Mouse (Mus musculus) neural tube, embryonic 14.5 days (tissue): Measurements from ENCODE around the gene Cirbp. TPM values are rescaled to one million over a fixed set of nuclear protein-coding genes. Genes with fewer than 3 reads are reported as not detected.

Source experiments
- ATAC-seq: fragments of 200-750 bp; cut with Nextera tagmentation; 2 replicates; pipeline ENCODE4 v1.8.0; 2017; ENCODE audit warnings: low read depth, mild to moderate bottlenecking, moderate TSS enrichment, moderate library complexity
- H3K27ac ChIP-seq: fragments of 300-500 bp; sonication (generic); 2 replicates; pipeline ENCODE4 v1.5.1; 2014; ENCODE audit warnings: low read depth, mild to moderate bottlenecking, control low read depth, low read length, moderate library complexity, mixed read lengths
- H3K27me3 ChIP-seq: fragments of 300-500 bp; sonication (generic); 2 replicates; pipeline ENCODE4 v1.6.1; 2014; ENCODE audit warnings: low read length; ENCODE audit not compliant: control insufficient read depth, insufficient read depth
- H3K36me3 ChIP-seq: fragments of 300-500 bp; sonication (generic); 2 replicates; pipeline ENCODE4 v1.6.1; 2014; ENCODE audit warnings: low read length, mixed read lengths; ENCODE audit not compliant: control insufficient read depth, insufficient read depth
- H3K4me1 ChIP-seq: fragments of 300-500 bp; sonication (generic); 2 replicates; pipeline ENCODE4 v1.6.1; 2014; ENCODE audit warnings: low read length; ENCODE audit not compliant: control insufficient read depth, insufficient read depth
- H3K4me2 ChIP-seq: fragments of 300-500 bp; sonication (generic); 2 replicates; pipeline ENCODE4 v1.6.1; 2014; ENCODE audit warnings: mild to moderate bottlenecking, low read depth, low read length, control low read depth
- H3K4me3 ChIP-seq: fragments of 300-500 bp; sonication (generic); 2 replicates; pipeline ENCODE4 v1.5.1; 2014; ENCODE audit warnings: low read depth, low read length, control low read depth, mixed read lengths
- H3K9ac ChIP-seq: fragments of 300-500 bp; sonication (generic); replicated peaks from 2 replicates; pipeline ENCODE4 v1.6.1; 2014; ENCODE audit warnings: low read depth, mild to moderate bottlenecking, control low read depth, low read length, mixed read lengths
- H3K9me3 ChIP-seq: fragments of 300-500 bp; sonication (generic); 2 replicates; pipeline ENCODE4 v1.6.1; 2016; ENCODE audit warnings: low read length; ENCODE audit not compliant: control insufficient read depth
- WGBS: fragments of 180-500 bp; shearing (Covaris S2); extraction: QIAGEN DNeasy Blood & Tissue Kit; methylation state at CpG from one replicate; pipeline ENCODE4 v1.1.7; 2014; 5-methylcytosine and 5-hydroxymethylcytosine counted together
- polyA plus RNA-seq: library from polyadenylated mRNA; unstranded; fragments of >200 nt; fragmentation: Nextera tagmentation; extraction: Ambion mirVana; gene quantifications from 2 replicates; pipeline ENCODE4 v1.2.1, GENCODE M21; 2014

Cirbp gene
- polyA plus RNA-seq, 1 experiment from 2014 or later, result 286 TPM

GRCm38 (mm10) chr10:80147146-80147718 lies 18.6 kb upstream of the Cirbp start:
- peak overlapping the region; percentile 99 for H3K4me3 ChIP-seq

DNA sequence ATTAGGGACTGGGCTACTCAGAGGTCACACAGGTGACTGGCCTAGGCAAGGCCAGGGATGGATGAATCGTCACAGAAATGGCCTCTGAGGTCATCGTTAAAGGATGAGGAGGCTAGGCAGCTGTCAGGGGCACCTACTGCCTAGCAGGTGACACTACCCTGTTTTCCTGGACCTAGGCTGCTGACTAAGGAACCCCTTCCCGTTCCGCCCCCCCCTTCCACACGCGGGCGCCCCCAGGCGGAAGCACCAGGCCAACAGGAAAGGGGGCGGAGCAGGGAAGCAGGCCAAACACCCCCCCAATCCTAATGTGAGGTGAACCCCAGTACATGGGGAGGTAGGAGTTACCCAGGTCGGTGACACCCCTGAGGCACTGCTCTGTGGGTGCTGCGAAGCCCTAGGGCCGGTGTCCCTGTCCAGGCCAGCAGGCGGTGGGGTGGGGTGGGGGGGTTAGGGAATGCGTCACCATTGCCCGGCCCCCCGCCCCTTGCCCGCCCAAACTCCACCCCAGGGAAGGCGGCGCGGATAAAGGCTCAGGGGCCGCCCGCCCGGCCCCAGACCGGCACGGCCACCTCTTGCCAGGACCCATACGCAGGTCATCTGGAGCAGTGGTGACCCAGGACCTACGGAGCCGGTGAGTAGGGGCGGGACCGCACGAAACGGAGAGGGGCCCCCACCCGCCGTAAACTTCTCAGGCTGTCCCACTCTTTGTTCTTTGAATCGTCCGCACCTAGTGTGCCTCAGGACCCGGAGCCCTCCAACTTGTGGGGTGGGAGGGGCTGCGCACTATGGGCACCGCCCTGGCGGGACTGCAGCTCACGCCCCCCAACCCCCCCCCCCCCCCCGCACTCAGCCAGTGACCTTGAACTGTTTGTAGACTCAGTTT lies 17.8 kb upstream of the Cirbp start, which contains the start of gene Midn:
Gene Midn, plus strand, starts transcription at position 554 of the 883 bp plus-strand sequence.
- WGBS, result under 1% methylated on average over 39 of the region's 42 CpGs
- no peaks in the 10 kb centered on the region for H3K9me3 ChIP-seq
- ATAC-seq, result peak; percentile 15
- peaks cover 44% of the 10 kb centered on the region for H3K36me3 ChIP-seq
- peak within 1 kb of the TSS; percentile 98 for H3K4me2 ChIP-seq
- H3K4me1 ChIP-seq, result peaks cover 29% of the 10 kb centered on the region
- peak within 1 kb of the TSS; percentile 100 for H3K9ac ChIP-seq
- no peaks in the 10 kb centered on the region for H3K27me3 ChIP-seq
- peak within 1 kb of the TSS; percentile 99 for H3K4me3 ChIP-seq
- peak within 1 kb of the TSS; percentile 100 for H3K27ac ChIP-seq

More at GRCm38 (mm10) chr10:80147146-80147718, 18.6 kb upstream of the Cirbp start:
- Histone ChIP-seq H3K27ac (peak overlapping the region; percentile 100), H3K36me3 (peaks cover 37% of the 10 kb centered on the region; the same call in 1 of the 2 replicates), H3K9ac (peak overlapping the region; percentile 100), H3K4me1 (peaks cover 26% of the 10 kb centered on the region), H3K27me3 (no peaks in the 10 kb centered on the region), H3K4me2 (peak overlapping the region; percentile 98; the same call in 1 of the 2 replicates), H3K9me3 (no peaks in the 10 kb centered on the region)
- 77% methylated on average over 5 of the region's 5 CpGs for WGBS
- ATAC-seq, result no peak

DNA sequence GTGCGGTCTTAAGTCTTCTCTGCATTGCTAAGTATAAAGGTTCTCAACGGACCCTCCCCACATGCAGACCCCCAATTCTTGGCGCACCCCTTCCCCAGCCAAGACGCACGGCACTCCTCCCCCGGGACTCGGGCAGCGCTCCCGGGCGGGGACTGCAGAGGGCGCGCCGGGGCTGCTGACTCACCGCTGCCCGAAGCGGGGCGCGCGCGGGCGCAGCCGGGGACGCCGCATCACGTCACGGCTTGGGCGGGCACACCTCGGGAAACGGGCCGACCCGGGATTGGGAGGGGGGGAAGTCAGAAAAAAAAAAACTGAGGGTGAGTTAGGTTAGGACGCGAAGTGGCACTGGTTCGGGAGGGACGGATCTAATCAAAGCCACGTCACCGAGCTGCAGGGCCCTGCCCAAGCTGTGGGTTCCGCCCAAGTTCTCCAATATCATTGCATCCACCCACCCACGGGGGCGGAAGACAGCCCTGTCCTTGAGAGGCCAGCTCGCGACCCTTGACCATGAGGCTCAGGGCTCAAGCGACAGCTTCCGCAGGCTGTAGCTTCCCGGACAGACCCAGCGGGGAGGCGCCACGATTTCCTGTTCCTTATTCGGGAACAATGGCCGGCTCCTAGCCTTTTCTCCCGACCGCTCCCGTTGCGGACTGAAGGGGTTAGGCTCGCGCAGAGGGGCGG lies 17.0 kb upstream of the Cirbp start:
- Histone ChIP-seq H3K27ac (peak overlapping the region; percentile 100), H3K36me3 (peaks cover 48% of the 10 kb centered on the region)
- WGBS, result under 1% methylated on average over 56 of the region's 57 CpGs

GRCm38 (mm10) chr10:80149291-80150225 lies 16.2 kb upstream of the Cirbp start:
- peaks cover 48% of the 10 kb centered on the region for H3K36me3 ChIP-seq
- ATAC-seq, result peak; percentile 86
- peak overlapping the region; percentile 100 for H3K9ac ChIP-seq
- peak overlapping the region; percentile 100 for H3K27ac ChIP-seq
- under 1% methylated on average over 84 of the region's 88 CpGs for WGBS
- H3K4me2 ChIP-seq, result peak overlapping the region; percentile 98
- no peaks in the 10 kb centered on the region for H3K9me3 ChIP-seq
- no peaks in the 10 kb centered on the region for H3K27me3 ChIP-seq
- peak overlapping the region; percentile 99 for H3K4me3 ChIP-seq
- peaks cover 40% of the 10 kb centered on the region for H3K4me1 ChIP-seq

More for the DNA sequence above, 17.0 kb upstream of the Cirbp start:
- Histone ChIP-seq H3K4me1 (peaks cover 32% of the 10 kb centered on the region), H3K9ac (peak overlapping the region; percentile 100), H3K4me3 (peak overlapping the region; percentile 99), H3K4me2 (peak overlapping the region; percentile 98), H3K27me3 (no peaks in the 10 kb centered on the region), H3K9me3 (no peaks in the 10 kb centered on the region)
- peak; percentile 44 for ATAC-seq

DNA sequence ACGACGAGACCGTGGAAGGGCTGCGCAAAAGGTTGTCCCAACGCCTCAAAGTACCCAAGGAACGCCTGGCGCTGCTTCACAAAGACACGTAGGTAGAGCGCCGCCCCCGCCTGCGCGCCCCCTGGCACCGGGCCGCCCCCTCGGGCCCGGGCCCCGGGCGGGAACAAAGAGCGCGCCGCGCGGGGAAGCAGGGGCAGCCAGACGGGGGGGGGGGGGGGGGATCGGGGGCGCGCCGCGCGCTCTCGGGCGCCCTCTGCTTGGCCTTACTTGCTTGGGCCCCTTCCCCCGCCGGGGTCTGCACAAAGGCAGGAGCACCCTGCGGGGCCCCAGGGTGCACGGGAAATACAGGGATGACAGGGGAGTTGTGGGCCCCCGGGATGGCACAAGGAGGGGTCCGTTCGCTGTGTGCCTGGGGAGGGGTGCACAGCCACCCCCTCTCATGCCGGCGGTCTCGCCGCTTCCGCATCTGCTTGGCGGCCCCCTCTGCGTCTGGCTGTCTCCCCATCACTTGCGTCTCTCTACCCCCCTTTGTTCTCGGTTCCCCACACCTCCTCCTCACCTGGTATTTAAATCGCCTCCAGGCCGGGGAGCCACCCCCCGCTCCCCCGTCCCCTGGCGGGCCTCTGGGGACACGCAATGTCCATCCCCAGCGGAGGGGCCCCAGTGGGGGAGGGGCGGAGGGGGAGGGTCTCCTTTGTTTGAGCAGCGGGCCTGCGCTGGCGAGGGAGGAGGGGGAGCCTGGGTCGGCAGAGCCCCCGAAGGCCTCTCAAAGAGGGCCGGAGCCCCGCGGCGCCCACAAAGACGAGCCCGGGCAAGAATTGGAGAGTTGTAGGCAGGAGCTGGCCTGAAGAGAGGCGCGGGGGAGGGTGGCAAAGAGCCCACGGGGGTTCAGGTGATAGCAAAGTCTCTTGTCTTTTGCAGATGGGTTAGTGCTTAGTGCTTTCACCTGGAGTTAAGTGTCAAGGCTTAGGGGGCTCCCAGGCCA lies 15.3 kb upstream of the Cirbp start:
- Histone ChIP-seq H3K27ac (peak overlapping the region; percentile 100), H3K4me3 (peak overlapping the region; percentile 99), H3K9ac (peak overlapping the region; percentile 100), H3K4me1 (peaks cover 40% of the 10 kb centered on the region), H3K36me3 (peaks cover 49% of the 10 kb centered on the region), H3K9me3 (no peaks in the 10 kb centered on the region), H3K27me3 (no peaks in the 10 kb centered on the region), H3K4me2 (peak overlapping the region; percentile 98)
- ATAC-seq, result peak; percentile 2; the same call in 1 of the 2 replicates
- under 1% methylated on average over 54 of the region's 71 CpGs for WGBS

DNA sequence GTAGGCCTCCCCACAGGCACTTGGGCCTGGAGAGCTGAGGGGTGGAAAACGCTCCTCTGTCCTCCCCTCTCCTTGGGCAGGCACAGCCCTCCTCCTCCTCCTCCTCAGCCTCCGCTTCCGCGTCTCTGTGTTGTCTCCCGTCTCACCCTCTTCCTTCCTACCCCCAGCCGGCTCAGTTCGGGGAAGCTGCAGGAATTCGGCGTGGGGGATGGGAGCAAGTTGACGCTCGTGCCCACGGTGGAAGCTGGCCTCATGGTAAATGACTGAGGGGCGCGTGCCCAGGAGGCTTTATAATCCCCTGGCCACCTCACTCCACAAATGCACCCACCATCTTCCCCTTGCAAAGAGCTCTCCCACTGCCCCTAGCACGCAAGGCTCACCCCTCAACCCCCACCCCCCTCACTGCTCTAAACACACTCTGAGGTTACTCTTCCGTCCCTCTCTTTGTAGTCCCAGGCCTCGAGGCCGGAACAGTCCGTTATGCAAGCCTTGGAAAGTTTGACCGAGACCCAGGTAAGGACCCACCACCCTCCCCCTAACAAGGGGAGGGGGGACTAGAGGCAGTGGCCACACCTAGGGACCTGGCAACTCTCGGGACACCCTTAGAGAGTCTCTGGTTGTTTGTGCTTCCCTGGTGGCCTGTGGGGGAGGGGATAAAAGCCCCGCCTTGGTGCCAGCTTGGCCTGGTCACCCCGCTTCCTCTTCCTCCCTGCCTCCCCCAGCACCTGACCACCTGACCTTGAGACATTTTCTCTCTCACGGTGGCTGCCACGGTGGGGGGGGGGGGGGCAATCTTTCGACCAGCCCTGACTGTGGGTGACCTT lies 14.4 kb upstream of the Cirbp start:
- ATAC-seq, result no peak
- peak overlapping the region; percentile 99 for H3K4me3 ChIP-seq
- H3K27me3 ChIP-seq, result no peaks in the 10 kb centered on the region
- peaks cover 48% of the 10 kb centered on the region for H3K36me3 ChIP-seq
- H3K4me2 ChIP-seq, result peak overlapping the region; percentile 98
- peaks cover 37% of the 10 kb centered on the region for H3K4me1 ChIP-seq
- peak overlapping the region; percentile 100 for H3K9ac ChIP-seq
- under 1% methylated on average over 25 of the region's 26 CpGs for WGBS
- peak overlapping the region; percentile 100 for H3K27ac ChIP-seq
- no peaks in the 10 kb centered on the region for H3K9me3 ChIP-seq
